Mouse (Mus musculus) skeletal muscle tissue, adult 2 months (tissue): Measurements from ENCODE around the gene Foxa3.

Source experiments
- DNase-seq: peaks from one replicate; pipeline ENCODE4 v3.0.0-alpha.2; 2012; ENCODE audit warnings: low read depth, low spot score

Gene Foxa3

GRCm38 (mm10) chr7:19024581-19025255, 1.4 kb upstream of the Foxa3 start:
- no peak for DNase-seq

GRCm38 (mm10) chr7:19024096-19024506, 763 bp upstream of the Foxa3 start, which contains the start of gene Sympk:
Sympk (plus strand) TSS chr7:19024377.
- DNase-seq: peak; percentile 93

- DNase-seq: no peak
Observed at GRCm38 (mm10) chr7:19022189-19022958, 964 bp downstream of the Foxa3 start.

GRCm38 (mm10) chr7:19021048-19021447, 2.3 kb downstream of the Foxa3 start:
- DNase-seq: no peak

GRCm38 (mm10) chr7:19017909-19018308, 5.4 kb downstream of the Foxa3 start:
- DNase-seq: no peak

- DNase-seq: no peak
Observed at GRCm38 (mm10) chr7:19016042-19016441, 7.3 kb downstream of the Foxa3 start.

GRCm38 (mm10) chr7:19014452-19014851, 8.9 kb downstream of the Foxa3 start:
- no peak for DNase-seq

- DNase-seq: no peak
Observed at GRCm38 (mm10) chr7:19012882-19013281, 10.5 kb downstream of the Foxa3 start.

- no peak for DNase-seq
Observed at GRCm38 (mm10) chr7:19012025-19012621, 11.2 kb downstream of the Foxa3 start.

- no peak for DNase-seq
Observed at GRCm38 (mm10) chr7:19010581-19010980, 12.8 kb downstream of the Foxa3 start.

- DNase-seq: no peak
Observed at GRCm38 (mm10) chr7:19007026-19007977, 16.0 kb downstream of the Foxa3 start.

GRCm38 (mm10) chr7:19006476-19006875, 16.9 kb downstream of the Foxa3 start:
- DNase-seq: peak; percentile 76

- no peak for DNase-seq
Observed at GRCm38 (mm10) chr7:19005417-19006121, 17.8 kb downstream of the Foxa3 start.

- DNase-seq: no peak
Observed at GRCm38 (mm10) chr7:19004631-19005079, 18.7 kb downstream of the Foxa3 start.

- DNase-seq: peak; percentile 92
Observed at GRCm38 (mm10) chr7:19003902-19004630, 19.3 kb downstream of the Foxa3 start, which contains the start of gene Irf2bp1. Irf2bp1 (plus strand) TSS chr7:19004044.

- DNase-seq: peak; percentile 82
Observed at GRCm38 (mm10) chr7:19002848-19003498, 20.4 kb downstream of the Foxa3 start.

- no peak for DNase-seq
Observed at GRCm38 (mm10) chr7:19002115-19002514, 21.2 kb downstream of the Foxa3 start.

- no peak for DNase-seq
Observed at GRCm38 (mm10) chr7:19001807-19002085, 21.6 kb downstream of the Foxa3 start.

GRCm38 (mm10) chr7:19001066-19001806, 22.1 kb downstream of the Foxa3 start:
- no peak for DNase-seq
